Mouse (Mus musculus) ES-Bruce4 (cell line): Measurements from ENCODE around the gene AU021092.

Experiments used
- CTCF ChIP-seq: IDR thresholded peaks from one replicate; pipeline ENCODE4 v1.8.1; 2011; ENCODE audit warnings: low read depth, low read length
- POLR2A ChIP-seq: IDR thresholded peaks from one replicate; pipeline ENCODE4 v1.8.1; 2011; ENCODE audit warnings: low read length; ENCODE audit not compliant: insufficient read depth

DNA sequence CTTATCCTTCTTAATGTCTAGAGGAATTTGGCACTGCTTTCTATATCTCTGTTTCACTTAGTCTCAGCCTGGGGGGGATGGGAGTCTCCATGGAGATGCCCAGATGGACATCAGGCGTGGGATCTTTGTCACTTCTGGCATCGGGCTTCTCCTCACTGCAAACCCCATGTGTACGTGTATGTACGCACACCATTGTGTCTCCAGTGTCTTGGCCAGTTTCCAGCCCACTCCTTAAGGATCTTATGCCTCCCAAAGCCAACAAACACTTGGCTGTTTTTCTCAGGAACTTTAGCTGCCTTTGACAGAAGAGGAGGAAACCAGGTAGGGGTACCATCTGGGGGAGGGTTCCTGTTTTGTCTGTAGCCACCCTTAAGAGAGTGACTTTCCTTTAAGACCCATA, 696 bp downstream of the AU021092 start:
- TF ChIP-seq POLR2A (no peak), CTCF (no peak)
